Mouse (Mus musculus) c-Kit-positive CD71-positive TER-119-negative erythroid progenitor cells, embryonic 14.5 days (primary cell): ENCODE results near the gene Abhd2.

ENCODE experiments used
- DNase-seq: peaks from one replicate; pipeline ENCODE4 v3.0.0-alpha.2; 2013; ENCODE audit warnings: low read depth

Abhd2 gene

DNA sequence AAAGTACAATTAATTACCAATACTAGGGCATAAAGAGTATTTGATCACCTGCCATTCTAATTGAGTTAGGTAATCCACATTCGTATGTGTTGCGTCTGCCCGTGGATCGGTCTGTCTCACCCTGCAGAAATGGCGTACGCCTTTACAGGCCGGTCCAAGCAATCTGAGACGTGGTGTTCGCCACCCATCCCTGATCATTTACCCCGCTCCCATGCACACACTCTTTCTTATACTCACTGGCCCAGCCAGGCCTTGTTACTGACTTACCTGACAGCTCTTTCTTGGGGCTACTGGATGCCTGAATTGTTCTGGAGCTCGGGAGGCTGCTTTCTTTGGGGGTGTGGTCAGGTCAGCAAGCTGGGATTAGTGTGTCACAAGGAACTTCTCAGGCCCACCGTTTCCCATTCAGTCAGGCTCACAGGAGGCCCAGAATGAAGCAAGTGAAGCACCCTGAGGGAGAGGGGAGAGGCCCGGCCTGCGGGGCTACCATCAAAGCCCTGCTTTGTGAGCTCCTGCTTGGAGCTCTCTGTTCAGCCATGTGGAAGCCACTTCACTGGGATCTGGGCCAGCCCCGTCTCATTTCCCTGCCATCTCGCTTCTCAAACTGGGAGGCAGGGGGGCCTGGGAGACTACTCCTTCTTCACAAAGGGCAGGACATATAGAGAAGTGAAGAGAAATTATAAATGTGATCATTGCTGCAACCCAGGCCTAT is 113.6 kb downstream of the Abhd2 start, which contains the start of gene Rlbp1:
TSS of gene Rlbp1 (minus strand) at position 627 of the 712 bp plus-strand sequence.
- no peak for DNase-seq

DNA sequence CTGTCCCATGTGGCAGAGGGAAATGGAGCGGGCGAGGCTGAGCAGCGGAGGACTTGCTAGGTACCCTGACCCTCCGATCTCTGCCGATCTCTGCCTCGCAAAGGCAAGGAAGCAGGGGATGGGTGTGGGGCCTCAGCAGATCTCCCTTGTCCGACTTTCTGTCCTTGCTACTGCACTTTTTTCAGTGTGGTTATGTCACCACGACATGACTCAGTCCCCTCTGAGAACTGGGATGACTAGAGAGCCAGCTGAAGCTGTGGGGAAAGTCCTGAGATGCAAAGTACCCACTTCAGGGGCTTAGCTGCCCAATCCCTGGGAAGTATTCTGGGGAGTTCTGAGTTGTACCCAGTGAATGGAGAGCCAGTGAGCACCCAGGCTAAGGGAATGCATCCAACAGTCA is 114.1 kb downstream of the Abhd2 start:
- DNase-seq: no peak

DNA sequence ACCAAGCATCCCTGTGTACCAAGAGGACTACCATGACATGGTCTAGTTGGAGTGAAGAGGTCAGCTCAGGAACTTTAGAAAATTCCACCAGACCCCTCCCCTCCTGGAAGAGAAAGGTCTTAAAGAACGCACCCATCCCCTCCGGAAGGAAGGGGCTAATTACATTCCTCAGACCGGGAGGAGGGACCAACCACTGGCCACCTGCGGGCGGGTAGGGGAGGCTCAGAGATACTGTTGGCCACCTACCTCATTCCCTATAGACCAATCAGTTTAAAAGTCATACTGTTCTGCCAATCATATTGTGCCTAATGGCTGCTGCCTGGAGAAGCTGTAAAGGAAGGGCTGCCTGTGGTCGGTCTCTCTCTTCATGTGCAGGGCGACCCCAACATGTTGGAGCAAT is 115.0 kb downstream of the Abhd2 start:
- no peak for DNase-seq

DNA sequence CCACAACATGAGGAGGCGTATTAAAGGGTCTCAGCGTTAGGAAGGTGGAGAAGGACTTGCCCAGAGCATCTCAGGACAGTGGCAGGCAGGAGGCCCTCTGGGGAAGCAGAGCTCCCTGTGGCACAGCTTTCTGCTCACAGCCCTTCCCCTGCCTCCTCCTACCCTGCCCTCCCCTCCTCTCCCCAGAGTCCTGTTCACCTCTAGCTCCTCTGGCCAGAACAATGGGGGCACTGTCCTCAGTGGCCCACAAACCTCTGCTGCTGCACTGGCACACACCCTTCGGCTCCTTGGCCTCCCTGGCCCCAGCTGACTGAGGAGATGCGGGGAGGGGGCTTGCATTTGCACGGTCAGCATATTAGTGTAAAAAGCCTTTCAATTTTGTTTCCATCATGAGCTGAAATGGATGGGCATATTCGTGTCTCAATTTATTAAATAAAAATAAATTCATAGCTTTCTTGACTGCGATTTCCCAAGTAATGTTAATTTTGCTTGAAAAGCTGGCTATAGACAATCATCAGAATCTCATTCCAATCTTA is 115.7 kb downstream of the Abhd2 start:
- no peak for DNase-seq

DNA sequence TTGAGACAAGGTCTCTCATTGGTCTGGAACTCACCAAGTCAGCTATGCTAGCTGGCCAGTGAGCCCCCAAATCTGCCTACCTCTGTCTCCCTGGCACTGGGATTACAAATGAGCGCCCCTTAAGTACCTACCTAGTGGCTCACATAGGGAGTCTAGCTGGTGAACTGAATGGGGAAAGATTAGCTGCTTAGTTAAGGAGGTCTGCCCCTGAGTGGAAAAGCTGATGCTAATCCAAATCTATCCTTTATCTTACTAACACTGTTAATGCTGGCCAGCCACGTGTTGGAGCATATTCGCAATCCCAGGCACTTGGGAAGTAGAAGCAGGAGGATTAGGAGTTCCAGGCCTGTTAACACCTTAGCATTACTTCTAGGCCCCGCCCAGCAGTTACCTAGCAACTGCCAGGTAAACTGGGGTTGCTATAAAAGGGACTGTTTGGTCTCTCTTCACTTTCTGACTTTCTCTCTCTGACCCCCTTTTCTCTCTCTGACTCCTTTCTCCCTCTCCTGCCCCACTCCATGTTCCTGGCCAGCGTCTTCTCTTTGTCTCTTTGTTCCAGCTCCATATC is 117.2 kb downstream of the Abhd2 start:
- DNase-seq: no peak

DNA sequence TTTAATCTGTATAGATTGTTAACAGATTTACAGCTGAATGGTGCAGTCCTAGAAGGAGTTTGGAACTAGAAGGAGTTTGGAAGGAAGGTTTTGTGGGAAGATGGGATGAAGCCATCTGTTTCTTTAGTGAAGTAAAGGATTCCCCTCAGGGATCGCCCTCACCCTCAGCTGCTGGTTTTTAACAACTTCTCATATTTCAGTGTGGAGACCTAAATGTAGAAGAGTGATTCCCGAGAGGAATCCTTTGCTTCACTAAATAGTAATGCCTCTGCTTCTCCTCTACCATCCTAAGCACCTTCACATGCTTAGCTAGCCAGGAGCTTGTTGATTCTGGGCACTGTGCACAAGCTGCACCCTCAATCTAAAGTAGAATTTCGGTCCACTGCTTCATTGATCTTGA is 118.5 kb downstream of the Abhd2 start:
- DNase-seq: no peak

DNA sequence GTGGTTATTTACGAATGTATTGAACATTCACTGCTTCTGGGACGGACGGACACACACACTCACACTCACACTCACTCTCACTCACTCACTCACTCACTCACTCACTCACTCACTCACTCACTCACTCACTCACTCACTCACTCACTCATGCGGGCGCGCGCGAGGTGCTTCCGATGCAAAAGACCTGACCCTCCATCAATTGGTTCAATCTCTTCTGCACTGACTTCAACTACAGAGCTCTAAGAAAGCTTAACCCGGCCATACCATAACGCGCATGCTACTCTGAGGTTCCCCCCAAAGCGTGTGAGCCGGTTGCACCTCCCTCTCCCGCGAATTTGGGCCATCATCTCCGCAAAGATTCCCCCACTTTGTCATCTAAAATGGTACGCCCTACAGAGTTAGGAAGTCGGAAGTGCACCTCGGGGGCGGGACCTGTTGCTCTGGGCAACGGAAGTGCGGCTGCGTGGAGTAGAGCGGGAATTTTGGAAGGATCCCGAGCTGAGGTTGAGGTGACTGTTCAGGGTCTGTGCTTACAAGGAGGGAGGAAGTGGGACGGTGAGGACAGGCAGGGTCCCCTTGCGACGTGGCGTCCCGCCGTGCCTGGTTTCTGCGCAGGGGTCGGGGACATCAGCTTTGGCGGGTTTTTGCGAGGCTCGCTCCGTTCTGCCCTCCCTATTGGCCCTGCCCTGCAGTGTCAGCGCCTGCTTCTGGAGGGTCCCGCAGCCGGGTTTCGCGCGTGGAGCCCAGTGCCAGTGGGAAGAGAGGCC is 119.1 kb downstream of the Abhd2 start, which contains the start of gene Fanci:
TSS of gene Fanci (plus strand) at position 47 of the 767 bp plus-strand sequence.
- peak; percentile 91 for DNase-seq

DNA sequence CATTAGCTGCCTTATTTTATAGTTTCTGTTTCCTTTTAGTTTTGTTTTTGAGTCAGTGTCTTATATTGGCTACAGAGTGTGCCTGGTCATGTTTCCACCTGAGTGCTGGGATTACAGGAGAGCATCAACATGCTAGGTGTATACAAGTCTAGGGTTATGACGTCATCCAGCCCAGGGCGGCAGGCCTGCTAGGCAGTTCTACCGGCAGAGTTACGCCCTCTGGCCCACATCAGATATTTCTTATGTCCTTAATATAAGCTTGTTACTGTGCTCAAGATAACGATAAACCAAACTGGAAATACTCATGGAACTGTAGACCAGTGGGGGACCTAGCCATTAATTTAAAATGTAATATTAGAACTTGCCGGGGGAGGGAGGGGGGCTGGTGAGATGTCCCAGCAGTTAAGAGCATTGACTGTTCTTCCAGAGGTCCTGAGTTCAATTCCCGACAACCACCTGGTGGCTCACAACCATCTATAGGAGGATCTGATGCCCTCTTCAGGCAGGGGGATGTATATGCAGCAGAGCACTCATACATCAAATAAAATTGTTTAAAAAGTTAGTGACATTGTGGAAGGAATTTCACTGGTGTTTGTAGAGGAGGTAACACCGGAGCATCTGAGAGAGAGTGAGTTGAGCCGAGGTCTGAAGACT is 120.0 kb downstream of the Abhd2 start:
- peak; percentile 72 for DNase-seq

DNA sequence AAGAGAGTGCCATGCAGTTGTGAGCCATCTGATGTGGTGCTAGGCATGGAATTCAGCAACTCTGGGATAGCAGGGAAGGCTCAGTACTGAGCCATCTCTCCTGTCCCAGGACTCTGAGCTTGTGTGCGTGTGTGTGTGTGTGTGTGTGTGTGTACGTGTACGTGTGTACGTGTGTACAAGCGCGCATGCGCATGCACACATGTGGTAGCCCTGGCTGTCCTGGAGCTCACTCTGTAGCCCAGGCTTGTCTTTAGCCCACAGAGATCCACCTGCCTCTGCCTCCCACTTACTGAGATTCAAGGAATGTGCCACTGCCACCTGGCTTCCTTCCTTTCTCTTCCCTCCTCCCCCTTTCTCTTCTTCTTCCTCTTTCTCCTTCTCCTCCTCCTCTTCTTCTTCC is 120.9 kb downstream of the Abhd2 start:
- no peak for DNase-seq

DNA sequence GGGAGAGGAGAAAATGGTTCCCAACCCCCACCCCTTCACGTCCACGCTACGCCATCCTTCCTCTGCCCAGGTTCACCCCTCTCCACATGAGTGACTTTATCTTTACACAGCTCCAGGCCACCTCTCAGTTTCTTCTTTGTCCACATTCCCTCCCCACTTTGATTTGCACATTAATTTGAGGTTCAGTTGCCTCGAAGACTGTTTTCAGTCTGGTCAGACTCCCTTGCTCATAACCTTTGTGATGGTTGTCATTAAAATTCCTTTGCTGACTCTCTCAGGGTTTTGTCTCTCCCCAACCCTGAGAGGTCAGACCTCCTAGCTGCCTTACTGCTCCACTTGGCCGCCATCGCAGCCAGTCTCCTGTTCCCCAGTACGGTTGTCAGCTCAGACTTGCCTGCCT is 121.7 kb downstream of the Abhd2 start:
- DNase-seq: no peak

DNA sequence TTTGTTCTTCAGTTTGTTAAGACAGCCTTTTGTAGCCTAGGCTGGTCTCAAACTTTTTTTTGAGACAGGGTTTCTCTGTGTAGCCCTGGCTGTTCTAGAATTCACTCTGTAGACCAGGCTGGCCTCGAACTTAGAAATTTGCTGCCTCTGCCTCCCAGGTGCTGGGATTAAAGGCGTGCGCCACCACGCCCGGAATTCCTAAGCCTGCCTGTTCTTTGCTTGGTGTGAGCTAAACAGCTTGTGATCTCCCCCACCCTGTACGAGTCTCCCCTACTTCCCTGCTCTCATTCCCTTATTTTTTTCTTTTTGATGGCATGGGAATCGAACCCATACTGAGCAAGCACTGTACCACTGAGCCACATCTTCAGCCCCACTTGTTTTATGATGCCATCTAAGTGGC is 122.2 kb downstream of the Abhd2 start:
- DNase-seq: no peak

DNA sequence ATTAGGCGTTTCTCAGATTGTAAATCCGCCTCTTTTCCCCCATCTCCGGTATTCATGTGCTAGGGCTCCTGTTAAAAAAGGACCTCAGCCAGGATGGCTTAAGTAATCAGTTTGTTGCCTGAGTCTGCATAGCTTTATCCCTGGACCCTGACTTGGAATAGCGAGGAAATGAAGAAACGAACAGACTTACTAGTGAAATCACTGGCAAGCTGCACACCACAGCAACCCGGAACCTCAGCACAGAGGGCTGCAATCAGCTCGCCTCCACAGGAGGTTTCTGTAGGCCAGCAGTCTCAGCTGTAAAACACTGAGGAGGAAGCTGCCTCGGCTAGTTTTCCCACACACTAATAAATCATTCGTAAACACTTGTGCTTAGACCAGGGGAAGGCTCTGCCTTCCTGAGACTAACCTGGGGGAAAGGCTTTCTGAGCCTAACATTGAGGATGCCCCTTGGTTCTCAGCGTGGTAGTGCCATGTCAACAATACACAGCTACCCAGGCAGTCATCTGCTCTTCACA is 124.5 kb downstream of the Abhd2 start:
- DNase-seq: no peak

DNA sequence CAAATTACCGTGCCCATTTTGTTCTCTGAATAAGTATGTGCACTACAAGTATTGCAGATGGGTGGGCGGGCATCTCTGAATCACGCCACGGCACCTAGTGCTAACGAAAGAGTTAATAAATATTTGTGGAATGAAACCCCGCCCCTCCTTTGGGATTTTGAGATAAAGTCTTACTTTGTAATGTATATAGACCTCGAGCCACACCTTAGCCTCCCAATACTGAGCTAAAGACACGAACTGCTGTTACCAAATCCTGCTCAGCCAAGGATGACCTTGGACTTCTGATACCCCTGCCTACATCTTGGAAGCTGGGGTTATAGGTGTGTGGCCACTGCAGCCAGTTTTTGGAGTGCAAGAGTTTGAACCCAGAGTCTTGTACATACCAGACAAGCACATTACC is 125.4 kb downstream of the Abhd2 start:
- no peak for DNase-seq

DNA sequence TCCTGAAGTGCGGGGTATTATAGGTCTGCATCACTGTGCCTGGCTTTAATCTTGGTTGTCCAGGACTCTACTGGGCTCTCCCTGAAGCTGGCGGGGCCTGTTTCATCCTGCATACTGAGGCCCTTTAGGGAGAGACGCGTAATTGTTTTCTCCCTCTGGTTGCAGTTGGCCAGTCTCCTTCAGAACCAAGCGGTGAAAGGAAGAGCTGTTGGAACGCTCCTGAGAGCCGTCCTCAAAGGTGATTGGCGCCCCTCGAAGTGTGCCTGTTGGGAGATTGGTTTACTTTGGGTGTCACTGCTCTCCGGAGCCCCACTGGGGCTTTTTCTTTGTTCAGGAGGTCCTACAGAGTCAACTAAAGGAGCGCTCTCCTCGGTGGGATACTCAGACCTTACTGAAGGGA is 126.0 kb downstream of the Abhd2 start:
- DNase-seq: no peak

DNA sequence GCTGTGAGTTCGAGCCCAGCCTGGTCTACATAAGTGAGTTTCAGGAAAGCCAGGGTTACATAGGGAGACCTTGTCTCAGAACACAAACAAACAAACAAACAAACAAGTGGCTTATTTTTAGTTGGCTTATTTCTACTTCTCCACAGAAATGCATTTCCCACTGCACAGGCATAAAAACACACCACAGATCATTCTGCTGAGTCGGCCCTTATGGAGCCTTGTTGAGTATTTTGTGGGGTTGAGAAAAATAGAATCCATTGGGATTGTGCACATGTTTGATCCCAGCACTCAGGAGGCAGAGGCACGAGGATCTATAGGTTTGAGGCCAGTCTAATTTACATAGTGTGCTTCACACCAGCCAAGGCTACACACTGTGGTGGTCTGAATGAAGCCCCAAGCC is 127.3 kb downstream of the Abhd2 start:
- DNase-seq: no peak

DNA sequence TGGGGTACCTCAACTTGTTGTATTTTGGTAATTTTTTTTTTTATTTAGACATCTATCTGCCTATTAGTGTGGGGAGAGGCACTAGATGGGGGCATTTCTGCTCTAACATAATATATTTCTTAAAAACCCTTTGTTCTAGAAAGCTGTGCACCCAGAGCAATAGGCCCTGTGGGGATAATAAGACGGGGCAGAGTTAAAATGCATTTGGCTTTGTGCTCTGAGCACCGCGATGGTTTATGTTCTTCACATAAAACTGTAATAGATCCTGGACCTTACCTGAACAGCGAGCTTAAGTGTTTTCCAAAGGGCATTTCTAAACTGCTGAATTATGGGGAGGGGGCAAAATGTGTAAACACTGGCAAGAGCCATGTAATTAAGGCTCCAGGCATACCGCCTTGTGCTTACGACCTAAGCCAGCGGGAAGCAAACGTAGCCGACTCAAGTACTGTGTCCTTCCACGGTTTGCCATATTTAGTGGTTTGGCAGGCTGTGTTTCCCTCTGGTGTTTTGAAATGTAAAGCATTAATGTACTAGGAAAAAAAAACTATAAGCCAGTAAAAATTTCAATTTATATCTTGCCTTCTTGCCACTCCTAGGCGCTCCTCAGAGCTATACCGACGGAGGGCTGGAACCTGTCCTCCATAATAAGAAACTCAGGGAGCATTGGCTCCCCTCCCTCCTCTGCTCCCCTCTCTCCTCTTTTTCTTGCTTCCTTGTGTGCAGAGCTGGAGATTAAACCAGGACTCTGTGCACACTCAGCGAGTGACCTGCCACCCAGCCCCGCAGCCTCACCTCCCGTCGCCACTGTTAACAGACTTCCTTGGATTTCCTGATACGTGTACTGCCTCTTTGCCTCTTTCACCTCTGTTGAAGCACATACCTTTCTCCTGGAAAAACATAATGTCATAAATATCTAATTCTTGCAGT is 141.7 kb downstream of the Abhd2 start:
- no peak for DNase-seq
